Mouse (Mus musculus): ENCODE measurements at regions not wholly inside any gene's neighbourhood (a gene's known extent, or its start where the extent isn't known, plus 50 kb on each side); places are given as distances from the start of the nearest gene placed in this dataset.

GRCm38 (mm10) chr12:27595576-27595975 lies 253.2 kb upstream of the Sox11 start:
- no peak for TF ChIP-seq POLR2A (IDR thresholded peaks at IDR 0.05; ENCODE audit: low read depth, low read length)
- TF ChIP-seq CTCF (conservative IDR thresholded peaks at IDR 0.05; ENCODE audit: insufficient read depth, insufficient read length, low read depth, low read length), result no peak
